Mouse (Mus musculus) hindbrain, embryonic 12.5 days (tissue): ENCODE measurements around the gene Glud1. TPM values are rescaled to one million over a fixed set of nuclear protein-coding genes. Genes with fewer than 3 reads are reported as not detected.
"Not testable (repeated sequence)": the region's sequence is repeated elsewhere in the genome, so short reads cannot be mapped to it uniquely, and the experiment has no call there.

Experiments
- ATAC-seq: fragments of 200-750 bp; cut with Nextera tagmentation; 2 replicates; pipeline ENCODE4 v1.8.0; 2017; ENCODE audit warnings: moderate TSS enrichment; ENCODE audit not compliant: low FRiP score
- H3K27ac ChIP-seq: fragments of 300-500 bp; sonication (generic); 2 replicates; pipeline ENCODE4 v1.5.1; 2016; ENCODE audit warnings: mild to moderate bottlenecking
- H3K27me3 ChIP-seq: fragments of 300-500 bp; sonication (generic); 2 replicates; pipeline ENCODE4 v1.6.1; 2016; ENCODE audit warnings: mild to moderate bottlenecking
- H3K36me3 ChIP-seq: fragments of 300-500 bp; sonication (generic); 2 replicates; pipeline ENCODE4 v1.6.1; 2016; ENCODE audit warnings: mild to moderate bottlenecking
- H3K4me1 ChIP-seq: fragments of 300-500 bp; sonication (generic); 2 replicates; pipeline ENCODE4 v1.6.1; 2016
- H3K4me2 ChIP-seq: fragments of 300-500 bp; sonication (generic); replicated peaks from 2 replicates; pipeline ENCODE4 v1.6.1; 2016; ENCODE audit warnings: mild to moderate bottlenecking
- H3K4me3 ChIP-seq: fragments of 300-500 bp; sonication (generic); 2 replicates; pipeline ENCODE4 v1.5.1; 2016; ENCODE audit warnings: mild to moderate bottlenecking
- H3K9ac ChIP-seq: fragments of 300-500 bp; sonication (generic); 2 replicates; pipeline ENCODE4 v1.6.1; 2016; ENCODE audit warnings: mild to moderate bottlenecking, moderate library complexity
- H3K9me3 ChIP-seq: fragments of 300-500 bp; sonication (generic); replicated peaks from 2 replicates; pipeline ENCODE4 v1.6.1; 2016; ENCODE audit warnings: mild to moderate bottlenecking
- WGBS: fragments of 180-500 bp; shearing (Covaris S2); methylation state at CpG from one replicate; pipeline ENCODE4 v1.1.7; 2016; 5-methylcytosine and 5-hydroxymethylcytosine counted together
- polyA plus RNA-seq: library from polyadenylated mRNA; unstranded; fragments of >200 nt; fragmentation: Nextera tagmentation; extraction: Ambion mirVana; gene quantifications from 2 replicates; pipeline ENCODE4 v1.2.1, GENCODE M21; 2016

The Glud1 gene
- polyA plus RNA-seq, 1 experiment from 2014 or later = 97.7 TPM

DNA sequence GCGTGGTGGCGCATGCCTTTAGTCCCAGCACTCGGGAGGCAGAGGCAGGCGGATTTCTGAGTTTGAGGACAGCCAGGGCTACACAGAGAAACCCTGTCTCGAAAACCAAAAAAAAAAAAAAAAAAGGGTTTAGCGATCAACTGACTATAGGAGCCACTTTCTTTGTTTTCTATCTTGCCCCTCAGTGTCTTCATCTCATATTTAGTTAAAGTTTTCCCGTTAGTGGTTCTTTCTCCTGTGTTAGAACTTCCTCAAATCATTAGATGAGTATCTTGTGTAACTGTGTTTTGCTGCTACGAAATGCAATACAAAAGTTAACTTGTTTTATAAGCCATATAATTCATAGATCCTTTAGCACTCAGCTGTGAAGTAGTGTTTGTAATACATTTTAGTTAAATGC, 3.9 kb downstream of the Glud1 start:
- not testable (repeated sequence) for H3K4me3 ChIP-seq, H3K27ac ChIP-seq, H3K27me3 ChIP-seq, ATAC-seq, H3K9me3 ChIP-seq, H3K36me3 ChIP-seq, H3K9ac ChIP-seq
- Histone ChIP-seq H3K4me1 (peaks cover 22% of the 10 kb centered on the region), H3K4me2 (0 out of 2 replicates have a peak overlapping the region, but pooled peaks have one; percentile 4)
- WGBS = 90% methylated on average over 8 of the region's 8 CpGs

DNA sequence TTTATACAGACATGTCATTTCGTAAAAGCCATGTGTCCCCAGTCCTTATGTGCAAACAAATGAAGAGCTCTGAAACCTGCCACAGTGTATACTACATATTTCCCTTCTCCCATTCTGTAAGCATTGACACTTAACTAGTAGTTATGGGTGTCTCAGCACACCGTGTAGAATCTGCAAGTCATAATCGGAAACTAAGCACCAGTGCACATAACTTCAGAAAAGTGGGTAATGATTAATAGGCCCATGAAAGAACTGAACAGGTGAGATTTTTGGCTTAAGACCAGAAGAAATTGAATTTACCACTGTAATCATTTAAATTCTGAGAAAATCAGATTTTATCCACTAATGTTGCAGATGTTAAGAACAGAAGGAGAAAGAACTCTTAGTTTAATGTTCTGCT, 4.3 kb downstream of the Glud1 start:
- Histone ChIP-seq H3K27ac (no peak overlapping the region), H3K4me1 (peaks cover 21% of the 10 kb centered on the region), H3K27me3 (no peaks in the 10 kb centered on the region), H3K36me3 (peaks cover 11% of the 10 kb centered on the region), H3K4me3 (no peak overlapping the region), H3K4me2 (no peak overlapping the region), H3K9me3 (no peaks in the 10 kb centered on the region), H3K9ac (no peak overlapping the region)
- 90% methylated on average over 3 of the region's 3 CpGs for whole genome bisulfite sequencing
- no peak for ATAC-seq

DNA sequence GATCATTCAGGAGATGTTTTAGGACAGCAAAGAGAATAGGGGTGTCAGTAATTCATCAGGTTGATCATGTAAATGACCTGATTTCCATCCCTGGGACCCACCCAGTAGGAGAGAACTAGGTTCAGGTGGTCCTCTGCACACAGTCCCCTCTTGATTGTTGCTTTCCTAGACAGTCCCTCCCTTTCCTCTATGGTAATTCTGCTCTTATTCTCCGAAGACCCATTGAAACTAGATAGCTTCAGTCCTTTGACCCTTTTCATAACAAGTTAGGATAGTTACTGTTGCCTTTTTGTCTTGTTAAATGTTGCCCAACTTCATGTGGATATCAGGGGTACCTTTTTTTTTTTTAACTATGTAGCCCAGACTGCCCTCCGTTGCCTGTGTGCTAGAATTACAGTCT, 5.8 kb downstream of the Glud1 start:
- 94% methylated on average over 2 of the region's 2 CpGs for WGBS

DNA sequence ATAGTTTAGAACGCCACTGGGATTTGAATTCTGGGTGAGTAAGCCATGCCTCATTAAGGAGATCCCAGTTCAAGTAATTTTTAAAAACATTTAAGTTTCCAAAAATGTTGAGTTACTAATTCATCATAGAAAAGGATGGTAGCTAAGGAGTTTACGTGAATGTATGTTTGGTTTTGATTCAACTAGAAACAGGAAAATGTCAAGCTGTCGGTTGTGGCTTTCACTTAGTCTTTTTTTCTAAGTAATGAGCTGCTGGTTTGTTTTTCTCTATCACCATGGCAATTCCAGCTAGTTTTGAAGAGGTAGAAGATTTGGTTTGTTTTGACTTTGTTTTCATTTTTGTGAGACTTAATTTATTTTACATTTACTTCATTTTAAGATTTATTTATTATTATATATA, 6.9 kb downstream of the Glud1 start:
- 92% methylated on average over 3 of the region's 3 CpGs for WGBS
- peaks cover 13% of the 10 kb centered on the region for H3K4me1 ChIP-seq
- no peak for ATAC-seq
- no peaks in the 10 kb centered on the region for H3K27me3 ChIP-seq
- peaks cover 26% of the 10 kb centered on the region for H3K36me3 ChIP-seq
- no peak overlapping the region for H3K4me2 ChIP-seq
- no peak overlapping the region for H3K27ac ChIP-seq
- no peak overlapping the region for H3K4me3 ChIP-seq
- H3K9ac ChIP-seq = no peak overlapping the region
- no peaks in the 10 kb centered on the region for H3K9me3 ChIP-seq

More for the DNA sequence above, 5.8 kb downstream of the Glud1 start:
- Histone ChIP-seq H3K9me3 (no peaks in the 10 kb centered on the region), H3K4me3 (no peak overlapping the region), H3K36me3 (peaks cover 22% of the 10 kb centered on the region), H3K4me2 (no peak overlapping the region), H3K27me3 (no peaks in the 10 kb centered on the region), H3K27ac (no peak overlapping the region), H3K9ac (no peak overlapping the region), H3K4me1 (peaks cover 19% of the 10 kb centered on the region)
- ATAC-seq = no peak

DNA sequence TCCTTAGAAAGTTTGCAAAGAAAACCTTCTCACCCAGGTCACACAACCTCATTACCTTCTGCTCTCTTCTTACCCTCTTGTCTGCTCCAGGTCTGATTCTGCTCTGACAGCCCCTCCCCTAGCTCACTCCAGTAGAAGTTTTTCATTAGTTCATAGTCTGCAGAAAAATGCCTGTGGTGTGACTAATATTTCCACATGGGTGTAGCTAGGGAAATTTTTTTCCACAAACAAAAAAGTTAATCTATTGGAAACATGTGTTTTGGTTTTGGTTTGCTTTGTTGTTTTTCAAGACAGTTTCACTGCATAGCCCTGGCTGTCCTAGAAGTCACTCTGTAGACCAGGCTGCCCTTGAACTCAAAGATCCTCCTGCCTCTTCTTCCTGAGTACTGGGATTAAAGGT, 7.6 kb downstream of the Glud1 start:
- no peak for ATAC-seq
- H3K36me3 ChIP-seq = peaks cover 26% of the 10 kb centered on the region
- H3K4me1 ChIP-seq = peaks cover 6% of the 10 kb centered on the region
- no peak overlapping the region for H3K4me3 ChIP-seq
- no peak overlapping the region for H3K27ac ChIP-seq
- no peaks in the 10 kb centered on the region for H3K9me3 ChIP-seq
- no peaks in the 10 kb centered on the region for H3K27me3 ChIP-seq
- H3K4me2 ChIP-seq = no peak overlapping the region
- no peak overlapping the region for H3K9ac ChIP-seq

DNA sequence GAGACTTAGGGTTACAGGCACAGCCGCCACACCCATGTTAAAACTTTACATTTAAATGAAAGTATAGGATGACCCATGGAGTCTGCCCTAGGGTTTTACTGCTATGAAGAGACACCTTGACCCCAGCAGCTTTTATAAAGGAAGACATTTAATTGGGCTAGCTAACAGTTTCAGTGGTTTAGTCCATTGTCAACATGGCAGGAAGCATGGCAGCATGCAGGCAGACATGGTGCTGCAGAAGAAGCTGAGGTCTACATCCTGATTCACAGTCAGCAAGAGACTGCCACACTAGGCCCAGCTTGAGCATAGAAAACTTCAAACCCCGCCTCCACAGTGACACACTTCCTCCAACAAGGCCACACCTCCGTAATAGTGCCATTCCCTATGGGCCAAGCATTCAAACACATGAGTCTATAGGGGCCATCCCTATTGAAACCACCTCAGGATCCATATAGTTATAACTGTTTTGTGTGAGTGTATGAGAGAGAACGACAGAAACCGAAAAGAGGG, 13.1 kb downstream of the Glud1 start:
- Histone ChIP-seq H3K27me3 (no peaks in the 10 kb centered on the region), H3K4me1 (no peaks in the 10 kb centered on the region), H3K9ac (no peak overlapping the region), H3K9me3 (no peaks in the 10 kb centered on the region), H3K4me3 (no peak overlapping the region), H3K27ac (no peak overlapping the region), H3K4me2 (no peak overlapping the region), H3K36me3 (peaks cover 46% of the 10 kb centered on the region)
- 94% methylated on average over 5 of the region's 5 CpGs for WGBS
- ATAC-seq = no peak

DNA sequence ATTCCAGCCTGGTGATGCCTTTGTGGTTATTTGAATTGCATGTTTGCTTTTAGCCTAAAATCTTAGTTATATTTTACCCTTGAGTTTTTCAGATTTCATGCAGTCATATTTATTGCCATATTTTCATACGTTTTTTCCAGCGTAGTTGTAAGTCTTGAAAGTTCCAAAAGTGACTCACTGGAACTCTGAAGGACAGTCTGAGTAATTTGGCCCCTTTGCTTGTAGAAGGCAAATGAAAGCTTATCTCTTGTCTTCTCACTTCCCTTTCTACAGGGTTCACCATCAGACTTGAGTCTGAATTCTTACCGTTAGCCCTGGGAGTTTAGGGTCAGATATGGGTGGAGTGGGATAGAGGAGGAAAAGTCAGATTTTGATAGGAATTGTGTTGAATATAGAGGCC, 16.1 kb downstream of the Glud1 start:
- no peak overlapping the region for H3K27ac ChIP-seq
- no peak overlapping the region for H3K9ac ChIP-seq
- H3K9me3 ChIP-seq = no peaks in the 10 kb centered on the region
- H3K4me3 ChIP-seq = no peak overlapping the region
- WGBS = 97% methylated on average over 3 of the region's 3 CpGs
- H3K27me3 ChIP-seq = no peaks in the 10 kb centered on the region
- H3K4me2 ChIP-seq = no peak overlapping the region
- H3K4me1 ChIP-seq = no peaks in the 10 kb centered on the region
- peaks cover 55% of the 10 kb centered on the region for H3K36me3 ChIP-seq
- ATAC-seq = no peak

DNA sequence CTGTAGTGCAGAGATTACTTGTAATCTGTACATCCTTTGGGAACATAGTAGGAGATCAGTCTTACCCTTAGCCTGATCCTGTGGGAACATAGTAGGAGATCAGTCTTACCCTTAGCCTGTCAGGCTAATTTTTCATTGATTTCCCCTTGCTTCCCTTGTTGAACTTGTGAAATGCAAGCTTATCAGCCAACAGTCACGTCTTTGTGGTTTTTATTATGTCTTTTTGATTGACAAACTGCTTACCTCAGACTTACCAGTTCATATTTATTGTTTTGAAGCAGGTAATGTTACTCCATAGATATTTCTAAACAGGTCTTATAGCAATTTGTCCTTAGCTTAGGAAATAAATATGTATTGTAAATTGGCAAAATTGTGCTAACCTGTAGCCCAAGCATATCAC, 17.1 kb downstream of the Glud1 start:
- Histone ChIP-seq H3K36me3 (peaks cover 57% of the 10 kb centered on the region), H3K4me1 (no peaks in the 10 kb centered on the region), H3K4me2 (no peak overlapping the region), H3K9me3 (no peaks in the 10 kb centered on the region), H3K4me3 (no peak overlapping the region), H3K27ac (no peak overlapping the region), H3K27me3 (no peaks in the 10 kb centered on the region), H3K9ac (no peak overlapping the region)
- ATAC-seq = no peak
- WGBS = 90% methylated on average over 1 of the region's 1 CpGs

DNA sequence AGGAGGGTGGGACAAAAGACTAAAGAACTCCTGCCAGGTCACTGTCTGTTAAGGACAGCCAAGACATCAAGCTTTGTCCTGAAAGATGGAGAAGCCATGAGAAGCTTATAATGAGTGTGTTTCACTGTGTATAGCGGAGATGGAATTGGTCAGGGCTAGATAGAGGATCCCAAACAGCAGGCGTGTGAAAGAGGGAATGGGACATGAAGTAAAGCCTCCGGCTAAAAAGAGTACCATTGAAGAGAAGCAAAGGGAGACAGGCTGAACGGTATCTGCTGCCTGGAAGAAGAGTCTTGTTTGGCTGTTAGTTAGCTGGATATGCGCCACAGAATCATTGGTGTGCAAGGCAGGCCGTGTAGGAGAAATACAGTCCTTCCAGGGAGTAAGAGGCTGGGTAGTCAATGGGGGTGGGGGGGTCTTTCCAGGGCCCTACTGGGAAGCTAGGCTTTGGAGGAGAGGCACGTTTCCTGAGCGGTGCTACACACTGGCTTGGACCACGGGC, 20.2 kb downstream of the Glud1 start:
- ATAC-seq = no peak
- Histone ChIP-seq H3K27ac (no peak overlapping the region), H3K9me3 (no peaks in the 10 kb centered on the region), H3K27me3 (no peaks in the 10 kb centered on the region), H3K4me2 (no peak overlapping the region), H3K4me1 (no peaks in the 10 kb centered on the region), H3K4me3 (no peak overlapping the region), H3K9ac (no peak overlapping the region), H3K36me3 (peaks cover 64% of the 10 kb centered on the region)
- WGBS = 92% methylated on average over 9 of the region's 9 CpGs

DNA sequence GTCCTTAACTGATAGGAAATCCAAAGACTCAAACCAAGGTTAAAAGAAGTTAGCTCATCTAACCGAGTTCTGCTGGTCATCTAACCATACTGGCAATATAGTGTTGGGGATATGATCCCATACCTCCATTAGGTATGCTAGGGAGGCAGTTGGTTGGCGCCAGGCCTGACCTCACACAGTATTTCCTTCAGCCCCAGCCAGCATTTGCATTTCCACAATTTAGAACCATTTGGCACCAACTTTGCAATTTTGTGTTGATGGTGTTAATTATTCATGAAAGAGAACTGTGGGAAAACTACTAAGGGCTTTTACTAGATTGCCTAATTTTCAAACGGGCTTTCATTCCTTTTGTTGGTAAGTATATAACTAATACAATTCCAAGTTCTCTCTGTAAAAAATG, 21.4 kb downstream of the Glud1 start:
- H3K36me3 ChIP-seq = peaks cover 71% of the 10 kb centered on the region
- WGBS = 89% methylated on average over 3 of the region's 3 CpGs
- no peak overlapping the region for H3K4me3 ChIP-seq
- H3K4me1 ChIP-seq = no peaks in the 10 kb centered on the region
- no peak overlapping the region for H3K27ac ChIP-seq
- H3K4me2 ChIP-seq = no peak overlapping the region
- no peak for ATAC-seq
- H3K9ac ChIP-seq = no peak overlapping the region
- no peaks in the 10 kb centered on the region for H3K9me3 ChIP-seq
- no peaks in the 10 kb centered on the region for H3K27me3 ChIP-seq

DNA sequence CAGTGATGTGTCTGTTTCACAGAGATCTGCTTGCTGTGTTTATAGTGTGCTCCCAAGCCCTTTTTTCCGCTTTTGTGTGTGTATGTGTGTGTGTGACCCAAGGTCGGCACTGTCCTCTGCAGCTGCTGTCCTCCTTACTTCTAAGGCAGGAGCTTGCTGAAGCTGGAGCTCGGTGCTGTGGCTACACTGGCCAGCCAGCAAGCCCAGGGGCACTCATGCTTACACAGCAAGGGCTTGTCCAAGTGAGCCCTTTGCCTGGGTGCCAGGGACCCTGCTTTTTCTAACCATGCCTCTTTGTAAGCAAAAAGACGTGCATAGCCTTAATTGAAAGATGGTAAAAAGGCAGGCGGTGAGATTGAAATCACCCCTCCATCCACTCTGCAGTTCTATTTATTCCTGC, 21.9 kb downstream of the Glud1 start:
- Histone ChIP-seq H3K27me3 (no peaks in the 10 kb centered on the region), H3K4me2 (no peak overlapping the region), H3K9me3 (no peaks in the 10 kb centered on the region), H3K9ac (no peak overlapping the region), H3K27ac (no peak overlapping the region), H3K4me1 (no peaks in the 10 kb centered on the region), H3K36me3 (peaks cover 77% of the 10 kb centered on the region), H3K4me3 (no peak overlapping the region)
- WGBS = 93% methylated on average over 5 of the region's 5 CpGs
- ATAC-seq = no peak

DNA sequence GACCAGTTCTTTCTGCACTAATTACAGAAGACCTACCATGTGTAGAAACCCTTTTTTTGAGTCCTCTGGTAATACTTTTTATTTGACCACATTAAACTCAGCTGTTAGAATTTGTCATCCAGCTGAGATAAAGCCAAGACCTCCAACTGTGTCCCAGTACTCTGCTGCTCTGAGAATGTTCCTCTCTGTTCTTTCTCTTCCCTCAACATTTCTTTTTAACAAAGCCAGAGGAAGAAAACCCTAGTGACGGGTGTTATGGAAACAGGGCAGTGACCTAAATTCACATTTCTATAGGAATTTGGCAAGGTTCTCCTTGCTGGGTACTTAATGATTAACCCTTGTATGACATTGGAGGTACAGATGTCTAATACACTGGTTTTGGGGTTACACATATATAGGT, 28.9 kb downstream of the Glud1 start:
- H3K27me3 ChIP-seq = no peaks in the 10 kb centered on the region
- no peak overlapping the region for H3K4me2 ChIP-seq
- no peaks in the 10 kb centered on the region for H3K4me1 ChIP-seq
- H3K4me3 ChIP-seq = no peak overlapping the region
- no peak overlapping the region for H3K9ac ChIP-seq
- ATAC-seq = no peak
- peaks cover 87% of the 10 kb centered on the region for H3K36me3 ChIP-seq
- no peak overlapping the region for H3K27ac ChIP-seq
- 71% methylated on average over 1 of the region's 1 CpGs for WGBS
- no peaks in the 10 kb centered on the region for H3K9me3 ChIP-seq

DNA sequence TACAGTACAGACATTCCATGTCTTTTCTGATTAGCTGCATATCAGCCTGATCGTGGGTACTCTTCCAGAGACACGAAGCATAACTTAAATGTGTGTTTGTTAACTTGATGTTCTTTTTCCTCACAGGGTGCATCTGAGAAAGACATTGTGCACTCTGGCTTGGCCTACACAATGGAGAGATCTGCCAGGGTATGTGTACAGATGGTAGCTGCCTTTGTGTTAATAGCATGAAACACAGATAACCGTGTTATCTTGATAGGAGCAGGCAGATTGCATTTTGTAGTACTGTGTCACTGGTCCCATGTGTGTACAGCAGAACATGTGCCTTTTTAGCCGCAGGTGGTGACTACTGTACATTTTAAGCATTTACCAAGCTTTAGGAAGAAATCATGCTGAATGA, 31.5 kb downstream of the Glud1 start:
- Histone ChIP-seq H3K4me3 (no peak overlapping the region), H3K4me1 (no peaks in the 10 kb centered on the region), H3K9ac (no peak overlapping the region), H3K27me3 (no peaks in the 10 kb centered on the region), H3K9me3 (no peaks in the 10 kb centered on the region), H3K4me2 (no peak overlapping the region), H3K27ac (no peak overlapping the region), H3K36me3 (peaks cover 64% of the 10 kb centered on the region)
- no peak for ATAC-seq
- 88% methylated on average over 4 of the region's 4 CpGs for WGBS
